Mouse (Mus musculus) megakaryocyte, embryonic 14.5 days (primary cell): ENCODE measurements around the gene Tgfbi. TPM values are rescaled to one million over a fixed set of nuclear protein-coding genes. Genes with fewer than 3 reads are reported as not detected.

Source experiments
- H3K27me3 ChIP-seq: replicated peaks from 2 replicates; pipeline ENCODE3; 2012; ENCODE audit warnings: inconsistent platforms
- H3K36me3 ChIP-seq: replicated peaks from 2 replicates; pipeline ENCODE3; 2012; ENCODE audit warnings: low read length, inconsistent platforms, mixed read lengths
- H3K4me1 ChIP-seq: 2 replicates; pipeline ENCODE4 v1.6.1; 2012; ENCODE audit warnings: inconsistent platforms
- H3K4me3 ChIP-seq: replicated peaks from 2 replicates; pipeline ENCODE3; 2012; ENCODE audit warnings: moderate library complexity, mild to moderate bottlenecking, inconsistent platforms
- H3K9me3 ChIP-seq: 2 replicates; pipeline ENCODE4 v1.6.1; 2012; ENCODE audit warnings: inconsistent platforms
- FLI1 ChIP-seq: IDR thresholded peaks from 2 replicates; pipeline ENCODE4 v1.6.1; 2012; ENCODE audit warnings: low read length, inconsistent platforms, mixed read lengths
- GATA1 ChIP-seq: IDR thresholded peaks from 3 replicates; pipeline ENCODE4 v1.6.1; 2012; ENCODE audit warnings: mixed read lengths, low read length, inconsistent platforms, borderline replicate concordance
- polyA plus RNA-seq: library from polyadenylated mRNA; stranded (reverse); fragments of >175 nt; gene quantifications from 2 replicates; pipeline ENCODE4 v1.2.3, GENCODE M21; 2012; ENCODE audit warnings: low replicate concordance; ENCODE audit not compliant: insufficient read depth

The Tgfbi gene
- polyA plus RNA-seq, 1 experiment, result 7.2 TPM

DNA sequence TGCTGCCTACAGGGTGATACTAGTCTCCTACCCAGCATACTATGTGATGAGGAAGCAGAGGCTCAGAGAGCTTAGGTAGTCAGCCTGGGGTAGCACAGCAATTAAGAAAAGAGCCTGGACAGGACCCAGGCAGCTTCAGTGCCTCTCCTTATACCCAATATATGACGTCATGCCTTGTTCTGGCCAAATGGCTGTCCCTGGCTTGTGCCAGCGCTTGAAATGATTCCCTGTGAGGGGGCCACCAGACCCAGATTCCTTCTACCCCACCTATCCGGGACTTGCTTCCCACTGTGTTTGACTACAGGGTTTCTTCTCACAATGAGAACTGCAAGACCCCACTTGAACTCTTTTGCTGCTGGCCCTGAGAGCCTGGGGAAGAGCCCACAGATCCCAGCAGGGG, 27.8 kb upstream of the Tgfbi start:
- Histone ChIP-seq H3K4me1 (peaks cover 4% of the 10 kb centered on the region; the same call in 1 of the 2 replicates), H3K36me3 (no peaks in the 10 kb centered on the region), H3K4me3 (no peak overlapping the region), H3K27me3 (peaks cover 4% of the 10 kb centered on the region), H3K9me3 (no peaks in the 10 kb centered on the region; the same call in 1 of the 2 replicates)
- no peak for TF ChIP-seq GATA1
- TF ChIP-seq FLI1, result no peak

DNA sequence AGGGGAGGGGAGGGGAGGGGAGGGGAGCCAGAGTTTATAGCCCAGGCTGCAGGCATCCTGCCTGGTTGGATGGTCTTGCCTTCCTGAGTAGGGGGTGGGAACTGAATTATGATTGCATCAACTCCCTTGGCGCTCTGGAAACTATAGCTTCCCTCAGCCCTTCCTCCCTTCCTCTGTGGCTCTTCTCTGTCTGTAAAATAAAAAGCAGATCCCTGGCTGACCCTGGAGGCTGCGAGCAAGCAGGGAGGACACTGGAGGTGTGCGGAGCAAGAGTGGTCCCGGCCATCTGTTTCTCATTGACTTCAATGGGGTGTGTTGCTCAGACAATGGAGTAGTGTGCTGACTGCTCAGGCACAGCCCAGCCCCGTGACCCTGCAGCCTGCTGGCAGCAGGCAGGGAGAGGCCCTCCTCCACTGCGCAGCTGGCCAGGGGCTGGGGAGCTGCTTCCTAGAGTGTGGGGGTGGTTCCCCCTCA, 27.3 kb upstream of the Tgfbi start:
- Histone ChIP-seq H3K27me3 (peaks cover 4% of the 10 kb centered on the region), H3K36me3 (no peaks in the 10 kb centered on the region), H3K9me3 (no peaks in the 10 kb centered on the region; the same call in 1 of the 2 replicates), H3K4me3 (no peak overlapping the region), H3K4me1 (peaks cover 4% of the 10 kb centered on the region; the same call in 1 of the 2 replicates)
- TF ChIP-seq FLI1, result no peak
- no peak for TF ChIP-seq GATA1

- H3K27me3 ChIP-seq, result peaks cover 4% of the 10 kb centered on the region
- H3K36me3 ChIP-seq, result no peaks in the 10 kb centered on the region
- H3K4me1 ChIP-seq, result peaks cover 4% of the 10 kb centered on the region; the same call in 1 of the 2 replicates
- no peak for TF ChIP-seq FLI1
- H3K9me3 ChIP-seq, result no peaks in the 10 kb centered on the region; the same call in 1 of the 2 replicates
- no peak overlapping the region for H3K4me3 ChIP-seq
These were observed 26.6 kb upstream of the Tgfbi start for GRCm38 (mm10) chr13:56582720-56583119.

DNA sequence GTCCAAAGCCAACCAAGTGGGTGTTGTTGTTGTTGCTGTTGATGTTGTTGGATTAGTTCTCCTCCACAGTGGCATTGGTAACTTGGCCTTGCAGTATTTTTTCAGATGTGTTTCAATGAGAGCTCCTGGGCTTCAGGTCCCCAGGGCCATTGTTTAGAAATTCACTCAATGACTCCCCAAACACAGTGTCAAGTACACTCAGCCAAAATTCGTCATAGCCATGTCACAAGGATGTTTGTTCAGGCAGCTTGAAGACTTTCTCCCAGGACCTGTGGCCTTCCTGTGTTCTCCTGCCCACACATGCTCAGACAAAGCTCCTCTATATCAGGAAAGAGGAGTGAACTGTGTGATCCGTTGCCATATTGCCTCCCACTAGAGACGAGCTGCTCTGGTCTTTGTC, 23.3 kb upstream of the Tgfbi start:
- TF ChIP-seq GATA1, result no peak
- no peak for TF ChIP-seq FLI1
- H3K9me3 ChIP-seq, result no peaks in the 10 kb centered on the region
- H3K36me3 ChIP-seq, result no peaks in the 10 kb centered on the region
- peaks cover 4% of the 10 kb centered on the region for H3K27me3 ChIP-seq
- H3K4me3 ChIP-seq, result no peak overlapping the region
- H3K4me1 ChIP-seq, result peaks cover 4% of the 10 kb centered on the region; the same call in 1 of the 2 replicates

DNA sequence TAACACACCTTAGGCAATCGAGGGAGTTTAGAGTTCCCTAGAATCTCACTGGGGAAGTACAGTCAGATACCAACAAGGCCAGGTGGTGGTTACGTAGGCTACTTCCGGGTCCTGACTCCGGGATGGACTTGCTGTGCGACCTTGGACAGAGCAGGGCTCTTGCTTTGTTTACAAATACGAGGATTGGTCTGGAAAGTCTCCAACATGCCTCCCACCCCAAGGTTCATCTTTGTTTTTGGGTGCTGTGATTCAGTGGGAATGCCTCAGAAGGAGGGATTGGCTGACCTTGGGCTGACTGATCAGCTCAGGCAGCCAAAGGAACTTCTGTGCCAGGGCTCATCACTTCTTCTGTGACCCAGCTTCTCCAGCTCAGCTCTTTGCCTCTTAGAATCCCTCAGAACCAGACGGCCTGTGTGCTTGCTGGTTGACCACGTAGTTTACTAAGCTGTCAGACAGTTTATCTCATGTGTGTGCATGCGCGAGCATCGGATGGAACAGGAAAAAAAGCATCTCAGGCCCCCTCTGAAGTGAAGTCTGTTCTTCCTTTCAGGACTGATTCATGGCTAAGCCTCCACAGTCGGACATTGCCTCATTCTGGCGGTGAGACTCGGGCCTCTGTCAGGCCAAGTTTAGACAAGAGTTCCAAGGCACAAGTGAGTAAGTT, 20.7 kb upstream of the Tgfbi start:
- TF ChIP-seq GATA1 (no peak), FLI1 (no peak)
- Histone ChIP-seq H3K4me3 (no peak overlapping the region), H3K27me3 (peaks cover 6% of the 10 kb centered on the region)

DNA sequence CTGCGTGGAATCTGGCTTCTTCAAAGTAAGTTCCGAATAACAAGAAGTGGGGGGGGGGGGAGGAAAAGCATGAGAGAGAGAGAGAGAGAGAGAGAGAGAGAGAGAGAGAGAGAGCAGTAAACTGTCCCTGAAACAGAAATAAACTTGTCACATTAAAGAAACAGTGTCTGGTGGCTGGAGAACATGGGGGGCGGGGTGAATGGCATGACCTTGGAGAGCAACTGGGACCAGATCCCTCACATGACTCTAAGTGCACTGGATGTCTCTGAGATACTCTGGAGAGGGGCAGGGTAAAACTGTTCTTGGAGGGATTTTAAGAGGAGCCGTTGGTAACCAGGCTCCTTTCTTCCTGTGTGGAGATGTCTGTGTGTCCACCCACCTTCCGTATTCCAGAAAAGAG, 19.1 kb upstream of the Tgfbi start:
- Histone ChIP-seq H3K4me3 (no peak overlapping the region), H3K4me1 (no peaks in the 10 kb centered on the region), H3K9me3 (no peaks in the 10 kb centered on the region), H3K36me3 (no peaks in the 10 kb centered on the region), H3K27me3 (peaks cover 7% of the 10 kb centered on the region)
- TF ChIP-seq GATA1, result no peak
- no peak for TF ChIP-seq FLI1

More for the DNA sequence above, 20.7 kb upstream of the Tgfbi start:
- H3K9me3 ChIP-seq, result no peaks in the 10 kb centered on the region
- H3K36me3 ChIP-seq, result no peaks in the 10 kb centered on the region
- no peaks in the 10 kb centered on the region; the same call in 1 of the 2 replicates for H3K4me1 ChIP-seq

DNA sequence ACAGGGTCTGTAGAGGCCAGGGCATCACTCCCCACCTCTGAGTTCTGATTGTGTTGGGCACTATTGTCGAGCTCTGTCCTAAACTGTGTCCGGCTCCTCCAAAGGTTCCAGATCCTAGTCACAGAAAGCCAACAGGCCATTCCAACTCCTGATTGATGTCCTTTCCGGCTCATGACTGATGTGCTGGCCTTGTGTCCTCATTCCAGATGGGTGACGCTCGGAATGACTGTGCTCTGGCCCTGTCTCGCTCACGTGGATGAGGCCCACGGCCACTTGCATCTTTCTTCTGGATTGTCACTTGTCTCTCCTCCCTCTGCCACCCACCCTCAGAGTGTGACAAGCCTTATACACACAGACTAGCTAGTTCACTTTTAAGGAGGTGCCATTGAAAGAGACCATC, 18.1 kb upstream of the Tgfbi start:
- TF ChIP-seq GATA1 (no peak), FLI1 (no peak)
- no peak overlapping the region for H3K4me3 ChIP-seq
- H3K4me1 ChIP-seq, result no peaks in the 10 kb centered on the region
- no peaks in the 10 kb centered on the region for H3K36me3 ChIP-seq
- no peaks in the 10 kb centered on the region for H3K9me3 ChIP-seq
- H3K27me3 ChIP-seq, result peaks cover 8% of the 10 kb centered on the region

GRCm38 (mm10) chr13:56591939-56592338, 17.4 kb upstream of the Tgfbi start:
- TF ChIP-seq FLI1 (no peak), GATA1 (no peak)
- Histone ChIP-seq H3K9me3 (no peaks in the 10 kb centered on the region), H3K27me3 (peaks cover 8% of the 10 kb centered on the region)

DNA sequence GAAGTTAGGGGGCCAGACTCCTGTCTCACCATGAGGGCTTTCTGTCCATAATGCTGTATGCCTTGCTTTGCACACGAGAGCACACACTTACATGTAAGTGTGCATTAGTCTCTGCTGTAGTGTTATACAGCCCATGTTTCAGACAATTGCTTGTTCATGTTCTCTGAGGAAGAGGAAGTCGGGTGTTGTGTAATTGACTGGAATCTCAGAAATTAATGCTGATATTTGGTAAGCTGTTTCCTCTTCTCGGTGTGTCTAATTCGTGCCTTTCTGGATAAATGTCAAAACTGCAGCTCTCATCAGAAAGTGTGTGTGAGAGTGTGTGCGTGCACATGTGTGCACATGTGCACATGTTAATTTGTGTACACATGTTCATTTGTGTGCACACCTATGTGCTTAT, 16.1 kb upstream of the Tgfbi start:
- TF ChIP-seq GATA1 (no peak), FLI1 (no peak)
- H3K9me3 ChIP-seq, result no peaks in the 10 kb centered on the region
- no peaks in the 10 kb centered on the region for H3K36me3 ChIP-seq
- no peaks in the 10 kb centered on the region for H3K4me1 ChIP-seq
- H3K27me3 ChIP-seq, result peaks cover 12% of the 10 kb centered on the region
- H3K4me3 ChIP-seq, result no peak overlapping the region

More at GRCm38 (mm10) chr13:56591939-56592338, 17.4 kb upstream of the Tgfbi start:
- Histone ChIP-seq H3K36me3 (no peaks in the 10 kb centered on the region), H3K4me1 (no peaks in the 10 kb centered on the region), H3K4me3 (no peak overlapping the region)

GRCm38 (mm10) chr13:56593961-56594391, 15.3 kb upstream of the Tgfbi start:
- Histone ChIP-seq H3K4me1 (no peaks in the 10 kb centered on the region), H3K36me3 (no peaks in the 10 kb centered on the region), H3K9me3 (no peaks in the 10 kb centered on the region), H3K27me3 (peaks cover 16% of the 10 kb centered on the region), H3K4me3 (no peak overlapping the region)
- no peak for TF ChIP-seq FLI1
- TF ChIP-seq GATA1, result no peak
